Mouse (Mus musculus) embryonic facial prominence, embryonic 13.5 days (tissue): Measurements from ENCODE around the gene Eif2d. TPM values are rescaled to one million over a fixed set of nuclear protein-coding genes. Genes with fewer than 3 reads are reported as not detected.

Experiments
- ATAC-seq: fragments of 200-750 bp; cut with Nextera tagmentation; 2 replicates; pipeline ENCODE4 v1.8.0; 2017; ENCODE audit warnings: low read depth; ENCODE audit not compliant: insufficient number of reproducible peaks, insufficient read depth, low FRiP score, low TSS enrichment
- H3K27ac ChIP-seq: fragments of 300-500 bp; sonication (generic); 2 replicates; pipeline ENCODE4 v1.5.1; 2015; ENCODE audit warnings: moderate library complexity, mild to moderate bottlenecking, inconsistent platforms
- H3K27me3 ChIP-seq: fragments of 300-500 bp; sonication (generic); 2 replicates; pipeline ENCODE4 v1.6.1; 2015; ENCODE audit warnings: mild to moderate bottlenecking, inconsistent platforms
- H3K36me3 ChIP-seq: fragments of 300-500 bp; sonication (generic); 2 replicates; pipeline ENCODE4 v1.6.1; 2015; ENCODE audit warnings: mild to moderate bottlenecking, inconsistent platforms
- H3K4me1 ChIP-seq: fragments of 300-500 bp; sonication (generic); 2 replicates; pipeline ENCODE4 v1.6.1; 2015; ENCODE audit warnings: inconsistent platforms
- H3K4me2 ChIP-seq: fragments of 300-500 bp; sonication (generic); 2 replicates; pipeline ENCODE4 v1.6.1; 2015; ENCODE audit warnings: moderate library complexity, mild to moderate bottlenecking, inconsistent platforms
- H3K4me3 ChIP-seq: fragments of 300-500 bp; sonication (generic); 2 replicates; pipeline ENCODE4 v1.5.1; 2015; ENCODE audit warnings: mild to moderate bottlenecking, inconsistent platforms
- H3K9ac ChIP-seq: fragments of 300-500 bp; sonication (generic); 2 replicates; pipeline ENCODE4 v1.6.1; 2015; ENCODE audit warnings: mild to moderate bottlenecking, inconsistent platforms
- H3K9me3 ChIP-seq: fragments of 300-500 bp; sonication (generic); 2 replicates; pipeline ENCODE4 v1.6.1; 2016; ENCODE audit warnings: inconsistent platforms
- WGBS: fragments of 180-500 bp; shearing (Covaris S2); methylation state at CpG from one replicate; pipeline ENCODE4 v1.1.7; 2015; ENCODE audit warnings: mixed read lengths; 5-methylcytosine and 5-hydroxymethylcytosine counted together
- polyA plus RNA-seq: library from polyadenylated mRNA; unstranded; fragments of >200 nt; fragmentation: Nextera tagmentation; extraction: Ambion mirVana; gene quantifications from 2 replicates; pipeline ENCODE4 v1.2.1, GENCODE M21; 2015

The Eif2d gene
- polyA plus RNA-seq, 1 experiment from 2014 or later: 68.7 TPM

DNA sequence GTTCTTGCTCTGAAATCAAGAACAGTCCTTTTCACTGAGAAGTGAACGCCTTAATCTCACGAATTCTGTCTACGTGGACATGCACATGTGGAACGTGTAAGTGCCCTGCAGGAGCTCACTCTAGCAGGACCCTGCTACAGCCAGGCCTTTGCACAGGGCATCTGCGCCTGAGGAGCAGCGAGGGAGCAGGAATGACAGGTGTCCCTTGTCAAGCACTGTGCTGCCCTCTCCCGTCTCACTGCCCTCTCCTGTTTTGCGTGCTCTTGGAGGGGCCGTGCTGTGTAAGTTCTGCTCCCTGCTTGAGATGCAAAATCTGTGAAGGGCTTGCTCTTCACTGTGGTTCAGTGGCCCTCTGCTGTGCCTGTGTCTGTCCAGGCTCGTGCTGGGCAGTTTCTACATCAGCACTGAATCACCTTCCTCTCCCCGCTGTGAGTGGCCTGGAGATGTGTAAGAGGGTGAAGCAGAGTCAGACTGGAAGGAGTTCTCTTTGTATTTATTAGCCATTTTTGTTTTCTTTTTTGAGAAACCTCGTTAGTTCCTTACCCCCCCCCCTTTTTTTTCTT is 21.4 kb downstream of the Eif2d start:
- peaks cover 94% of the 10 kb centered on the region for H3K36me3 ChIP-seq
- no peaks in the 10 kb centered on the region for H3K27me3 ChIP-seq
- H3K27ac ChIP-seq: no peak overlapping the region
- H3K4me1 ChIP-seq: no peaks in the 10 kb centered on the region
- H3K9me3 ChIP-seq: no peaks in the 10 kb centered on the region
- no peak overlapping the region for H3K4me2 ChIP-seq
- no peak overlapping the region for H3K4me3 ChIP-seq
- H3K9ac ChIP-seq: no peak overlapping the region
- no peak for ATAC-seq
- 86% methylated on average over 12 of the region's 12 CpGs for WGBS

DNA sequence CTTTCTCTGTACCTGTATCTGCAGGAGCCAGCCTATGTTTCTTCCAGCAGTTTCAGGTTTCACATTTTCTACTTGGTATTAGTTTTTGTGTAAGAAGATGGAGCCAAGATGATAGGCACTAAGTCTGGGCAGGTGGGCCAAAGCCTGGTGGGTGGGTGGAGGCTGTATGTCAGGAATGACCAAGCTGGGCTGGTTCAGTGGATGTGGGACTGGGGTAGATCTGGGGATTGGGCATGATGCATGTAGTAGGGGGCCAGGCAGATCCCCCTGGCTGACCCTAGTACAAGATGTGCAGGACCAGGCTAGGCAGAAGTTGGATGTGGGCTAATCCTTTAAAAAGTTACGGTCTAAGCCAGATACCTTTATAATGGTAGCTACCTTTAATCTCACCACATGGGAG is 22.2 kb downstream of the Eif2d start:
- no peaks in the 10 kb centered on the region for H3K9me3 ChIP-seq
- H3K4me1 ChIP-seq: no peaks in the 10 kb centered on the region
- H3K36me3 ChIP-seq: peaks cover 92% of the 10 kb centered on the region
- ATAC-seq: no peak
- no peak overlapping the region for H3K4me3 ChIP-seq
- no peak overlapping the region for H3K27ac ChIP-seq
- no peaks in the 10 kb centered on the region for H3K27me3 ChIP-seq
- no peak overlapping the region for H3K4me2 ChIP-seq
- no peak overlapping the region for H3K9ac ChIP-seq
- WGBS: 96% methylated on average over 1 of the region's 1 CpGs

DNA sequence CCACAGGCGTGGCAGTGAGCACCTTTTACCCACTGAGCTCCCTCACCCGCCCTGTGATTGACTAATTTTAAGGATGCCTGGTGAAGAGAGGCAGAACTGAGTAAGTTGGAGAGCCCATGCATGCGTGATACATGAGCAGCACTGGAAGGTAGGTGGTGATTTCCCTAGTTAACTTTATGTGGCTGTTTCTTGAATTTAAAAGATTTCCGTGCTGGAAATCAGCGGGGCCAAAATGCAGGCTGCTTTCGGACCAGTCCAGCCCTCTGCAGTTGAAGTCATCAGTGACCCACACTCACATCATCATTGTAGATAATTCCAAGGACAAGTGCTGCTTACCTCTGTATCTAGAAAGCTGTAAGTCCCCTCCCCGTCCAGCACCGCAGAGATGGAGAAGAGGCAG is 22.8 kb downstream of the Eif2d start:
- Histone ChIP-seq H3K4me1 (no peaks in the 10 kb centered on the region), H3K4me2 (no peak overlapping the region), H3K27me3 (no peaks in the 10 kb centered on the region), H3K27ac (no peak overlapping the region), H3K36me3 (peaks cover 92% of the 10 kb centered on the region), H3K9me3 (no peaks in the 10 kb centered on the region), H3K9ac (no peak overlapping the region), H3K4me3 (no peak overlapping the region)
- WGBS: 93% methylated on average over 8 of the region's 8 CpGs
- no peak for ATAC-seq

DNA sequence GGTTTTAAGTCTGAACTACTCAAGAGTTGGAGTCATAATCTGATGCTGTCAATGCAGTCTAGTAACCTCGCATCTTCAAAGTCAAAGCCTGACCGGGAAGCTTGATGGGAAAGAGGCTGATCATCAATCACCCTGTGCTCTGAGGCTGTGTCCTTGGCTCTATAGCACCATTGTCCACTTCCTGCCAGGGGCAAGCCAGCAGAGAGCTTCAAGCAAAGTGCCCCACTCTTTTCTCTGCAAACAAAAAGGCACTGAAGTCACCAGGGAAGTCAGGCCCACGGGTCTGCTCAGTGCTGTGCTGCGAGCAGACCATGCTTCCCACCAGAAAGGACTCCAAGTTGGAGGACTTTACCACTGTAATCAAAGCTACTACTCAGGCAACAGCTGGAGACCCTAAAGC is 24.3 kb downstream of the Eif2d start:
- WGBS: 70% methylated on average over 4 of the region's 4 CpGs
- no peaks in the 10 kb centered on the region for H3K27me3 ChIP-seq
- ATAC-seq: no peak
- no peak overlapping the region for H3K27ac ChIP-seq
- no peak overlapping the region for H3K4me3 ChIP-seq
- H3K4me2 ChIP-seq: no peak overlapping the region
- no peaks in the 10 kb centered on the region for H3K9me3 ChIP-seq
- H3K4me1 ChIP-seq: no peaks in the 10 kb centered on the region
- H3K36me3 ChIP-seq: peaks cover 81% of the 10 kb centered on the region
- no peak overlapping the region for H3K9ac ChIP-seq

DNA sequence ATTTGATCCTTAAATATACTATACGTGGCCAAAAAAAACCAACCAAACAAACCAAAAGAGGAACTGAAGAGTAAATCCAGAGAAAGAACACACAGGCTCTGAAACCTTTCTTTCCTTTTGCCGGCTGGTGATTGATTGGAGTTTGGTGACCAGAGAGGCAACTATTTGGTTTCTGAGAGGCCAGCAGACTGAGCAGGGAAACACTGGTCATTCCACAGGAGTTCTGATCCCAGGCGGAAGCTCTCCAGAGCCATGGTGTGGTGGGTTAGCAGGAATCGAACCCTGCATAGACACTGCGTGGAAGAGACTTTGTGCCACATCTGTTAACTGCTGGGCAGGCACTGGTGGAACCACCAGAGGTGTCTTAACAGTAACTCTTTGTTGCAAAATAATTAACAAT is 25.1 kb downstream of the Eif2d start:
- H3K36me3 ChIP-seq: peaks cover 73% of the 10 kb centered on the region
- H3K27me3 ChIP-seq: no peaks in the 10 kb centered on the region
- no peak overlapping the region for H3K4me2 ChIP-seq
- H3K4me3 ChIP-seq: no peak overlapping the region
- no peak overlapping the region for H3K27ac ChIP-seq
- H3K4me1 ChIP-seq: no peaks in the 10 kb centered on the region
- H3K9me3 ChIP-seq: no peaks in the 10 kb centered on the region
- no peak overlapping the region for H3K9ac ChIP-seq
- no peak for ATAC-seq
- WGBS: 72% methylated on average over 5 of the region's 5 CpGs

DNA sequence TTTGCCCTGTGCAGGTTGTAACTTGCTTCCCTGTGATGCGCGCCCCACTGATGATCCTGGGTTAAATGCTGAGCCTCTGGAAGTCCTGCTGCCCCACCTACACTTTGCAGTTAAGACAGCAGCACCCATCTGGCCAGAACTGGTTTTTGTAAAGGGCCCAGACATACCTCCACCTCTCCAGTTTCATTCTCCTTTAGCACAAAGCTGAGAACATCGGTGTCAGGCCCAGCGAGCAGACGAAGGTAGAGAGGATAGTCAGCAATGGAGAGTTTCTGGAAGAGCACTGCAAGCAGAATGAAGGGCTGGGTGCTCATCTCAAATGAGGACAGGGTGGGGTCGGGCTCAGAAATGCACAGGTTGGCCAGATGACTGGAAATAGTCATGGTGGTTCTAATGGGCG is 27.4 kb downstream of the Eif2d start:
- 87% methylated on average over 7 of the region's 7 CpGs for WGBS
- Histone ChIP-seq H3K4me2 (no peak overlapping the region), H3K27ac (no peak overlapping the region), H3K9me3 (no peaks in the 10 kb centered on the region), H3K27me3 (no peaks in the 10 kb centered on the region), H3K36me3 (peaks cover 50% of the 10 kb centered on the region), H3K4me1 (peaks cover 3% of the 10 kb centered on the region; the same call in 1 of the 2 replicates), H3K4me3 (no peak overlapping the region), H3K9ac (no peak overlapping the region)
- no peak for ATAC-seq

DNA sequence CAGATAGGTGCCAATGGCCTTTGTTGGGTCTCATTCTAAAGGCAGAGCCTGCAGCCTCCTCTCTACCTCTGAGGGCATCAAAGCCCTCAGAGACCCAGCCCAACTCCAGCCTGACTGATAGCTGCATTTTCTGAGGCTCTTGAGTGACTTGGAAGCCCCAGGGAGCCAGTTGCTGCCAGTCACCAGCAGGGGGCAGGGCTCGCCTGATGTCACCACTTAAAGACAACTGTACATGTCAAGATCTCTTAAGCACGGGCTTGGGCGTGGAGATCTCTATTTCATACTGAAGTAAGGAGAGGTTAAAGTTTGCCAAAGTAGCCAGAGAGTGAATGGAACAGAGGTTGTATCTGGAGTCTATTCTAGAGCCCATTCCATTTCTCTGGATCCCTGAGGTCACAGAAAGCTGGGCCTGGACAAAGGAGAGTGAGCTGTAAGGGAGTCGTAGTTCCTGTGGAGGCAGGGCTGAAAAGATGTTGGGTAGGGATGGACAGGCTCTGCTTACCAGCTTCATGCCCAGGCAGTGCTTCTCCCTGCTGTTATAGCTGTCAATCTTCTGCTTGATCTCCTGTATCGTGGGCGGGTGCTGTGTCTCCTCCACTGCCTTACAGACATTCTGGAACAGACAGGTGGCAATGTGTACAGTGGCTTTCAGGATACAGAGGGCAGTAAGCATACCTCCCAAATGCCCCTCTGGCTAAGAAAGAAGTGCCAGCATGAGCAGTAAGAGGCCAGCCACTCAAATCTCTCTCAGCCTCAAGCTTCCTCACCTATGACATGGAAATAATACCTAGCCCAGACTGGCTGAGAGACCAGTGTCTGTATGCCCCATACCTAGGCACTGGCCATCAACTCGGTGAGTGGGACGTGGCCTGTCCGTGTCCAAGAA is 28.9 kb downstream of the Eif2d start:
- Histone ChIP-seq H3K27ac (no peak overlapping the region), H3K9me3 (no peaks in the 10 kb centered on the region), H3K36me3 (peaks cover 36% of the 10 kb centered on the region), H3K27me3 (no peaks in the 10 kb centered on the region), H3K4me1 (peaks cover 3% of the 10 kb centered on the region; the same call in 1 of the 2 replicates), H3K4me3 (no peak overlapping the region), H3K9ac (no peak overlapping the region), H3K4me2 (no peak overlapping the region)
- WGBS: 68% methylated on average over 9 of the region's 9 CpGs
- ATAC-seq: no peak

DNA sequence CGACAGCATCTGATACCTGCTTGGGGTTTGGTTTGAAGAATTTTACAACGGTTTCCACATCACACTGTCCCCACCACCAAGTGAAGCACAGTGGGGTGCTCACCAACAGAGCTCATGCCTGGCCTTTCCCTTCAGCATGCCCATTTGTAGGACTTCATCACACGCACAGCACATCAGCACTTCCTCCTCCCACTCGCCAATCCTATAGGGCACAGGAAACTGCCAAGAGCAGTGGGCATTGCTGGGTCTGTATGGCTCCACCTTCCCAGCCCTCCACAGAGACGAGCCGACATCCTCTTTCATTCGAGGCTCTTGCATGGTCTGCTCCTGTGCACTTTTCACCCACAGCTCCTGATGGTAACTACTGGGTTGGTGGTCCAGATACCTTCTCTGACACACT is 30.2 kb downstream of the Eif2d start:
- no peak overlapping the region for H3K4me3 ChIP-seq
- H3K4me1 ChIP-seq: peaks cover 3% of the 10 kb centered on the region; the same call in 1 of the 2 replicates
- peaks cover 23% of the 10 kb centered on the region for H3K36me3 ChIP-seq
- no peak overlapping the region for H3K27ac ChIP-seq
- H3K9me3 ChIP-seq: no peaks in the 10 kb centered on the region
- 87% methylated on average over 7 of the region's 7 CpGs for whole genome bisulfite sequencing
- H3K9ac ChIP-seq: no peak overlapping the region
- H3K27me3 ChIP-seq: no peaks in the 10 kb centered on the region
- no peak overlapping the region for H3K4me2 ChIP-seq
- ATAC-seq: no peak

DNA sequence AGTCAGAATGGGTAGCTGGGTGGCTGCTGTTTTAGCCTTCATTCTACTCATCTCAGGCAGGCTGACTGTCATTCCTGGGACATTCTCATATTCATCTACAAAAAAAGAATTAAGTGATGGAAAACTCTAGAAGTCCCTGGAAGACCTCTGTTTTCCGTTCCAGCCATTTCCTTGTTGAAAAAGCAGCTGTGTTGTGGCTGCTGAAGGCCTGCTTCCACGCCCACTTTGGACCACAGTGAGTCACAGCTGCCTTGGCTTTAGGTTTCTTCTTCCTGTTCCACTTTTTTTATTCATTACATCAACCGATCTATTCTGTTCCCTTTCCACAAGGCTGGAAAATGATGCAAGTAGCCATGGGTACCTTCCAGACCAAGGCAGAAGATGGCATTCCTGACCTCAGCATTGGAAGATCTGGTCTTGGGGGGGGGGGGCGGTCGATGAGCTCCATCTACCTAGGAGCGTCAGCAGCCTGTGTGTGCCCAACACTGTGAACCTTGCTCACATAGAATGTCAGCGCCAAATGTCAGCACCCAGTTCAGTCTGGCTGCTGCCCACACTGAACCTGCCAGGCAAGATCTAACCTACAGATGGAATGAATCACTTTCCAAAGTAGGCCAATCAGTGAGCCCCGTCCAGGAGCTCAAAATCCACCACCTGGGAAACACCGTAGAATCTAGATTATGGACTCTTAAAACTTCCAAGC is 31.4 kb downstream of the Eif2d start:
- Histone ChIP-seq H3K27ac (no peak overlapping the region), H3K4me2 (no peak overlapping the region), H3K9me3 (no peaks in the 10 kb centered on the region), H3K27me3 (no peaks in the 10 kb centered on the region), H3K4me1 (peaks cover 3% of the 10 kb centered on the region; the same call in 1 of the 2 replicates), H3K36me3 (peaks cover 16% of the 10 kb centered on the region), H3K9ac (no peak overlapping the region), H3K4me3 (no peak overlapping the region)
- WGBS: 66% methylated on average over 9 of the region's 9 CpGs
- no peak for ATAC-seq

DNA sequence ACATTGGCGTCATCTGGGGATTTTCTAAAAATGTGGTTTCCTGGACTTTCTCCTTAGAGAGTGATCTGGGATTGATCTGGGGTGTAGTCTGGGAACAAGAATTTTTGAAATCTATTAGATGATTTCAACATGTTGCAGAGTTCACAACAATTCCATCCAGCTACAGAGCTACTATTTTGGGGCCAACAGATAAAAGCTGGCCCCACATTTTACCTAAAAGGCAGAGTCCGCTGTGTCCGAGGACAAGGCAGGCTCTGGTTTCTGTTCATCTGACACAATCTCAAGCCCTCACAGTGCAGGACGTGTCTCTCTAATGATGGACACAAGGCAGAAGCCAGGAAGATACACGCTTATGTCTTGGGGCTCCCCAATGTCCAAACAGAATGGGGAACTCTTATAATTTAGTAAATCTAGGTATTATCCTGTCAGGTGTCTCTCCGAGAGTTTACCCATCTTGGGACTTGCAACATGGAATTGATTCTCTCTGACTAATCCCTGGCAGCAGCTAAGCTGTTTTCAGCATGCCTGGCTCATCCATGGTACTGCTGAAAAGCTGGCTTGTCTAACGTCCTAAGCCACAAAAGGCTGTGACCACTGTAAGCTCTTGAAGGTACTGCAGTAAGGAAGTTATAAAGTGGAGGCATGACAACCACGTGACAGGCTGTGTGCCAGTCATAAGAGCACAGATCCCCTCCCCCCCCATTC is 32.1 kb downstream of the Eif2d start:
- H3K9me3 ChIP-seq: no peaks in the 10 kb centered on the region
- H3K9ac ChIP-seq: no peak overlapping the region
- no peak overlapping the region for H3K27ac ChIP-seq
- H3K27me3 ChIP-seq: no peaks in the 10 kb centered on the region
- H3K4me2 ChIP-seq: no peak overlapping the region
- no peak for ATAC-seq
- H3K4me1 ChIP-seq: peaks cover 3% of the 10 kb centered on the region; the same call in 1 of the 2 replicates
- H3K4me3 ChIP-seq: no peak overlapping the region
- WGBS: 69% methylated on average over 8 of the region's 8 CpGs
- peaks cover 10% of the 10 kb centered on the region; the same call in 1 of the 2 replicates for H3K36me3 ChIP-seq

DNA sequence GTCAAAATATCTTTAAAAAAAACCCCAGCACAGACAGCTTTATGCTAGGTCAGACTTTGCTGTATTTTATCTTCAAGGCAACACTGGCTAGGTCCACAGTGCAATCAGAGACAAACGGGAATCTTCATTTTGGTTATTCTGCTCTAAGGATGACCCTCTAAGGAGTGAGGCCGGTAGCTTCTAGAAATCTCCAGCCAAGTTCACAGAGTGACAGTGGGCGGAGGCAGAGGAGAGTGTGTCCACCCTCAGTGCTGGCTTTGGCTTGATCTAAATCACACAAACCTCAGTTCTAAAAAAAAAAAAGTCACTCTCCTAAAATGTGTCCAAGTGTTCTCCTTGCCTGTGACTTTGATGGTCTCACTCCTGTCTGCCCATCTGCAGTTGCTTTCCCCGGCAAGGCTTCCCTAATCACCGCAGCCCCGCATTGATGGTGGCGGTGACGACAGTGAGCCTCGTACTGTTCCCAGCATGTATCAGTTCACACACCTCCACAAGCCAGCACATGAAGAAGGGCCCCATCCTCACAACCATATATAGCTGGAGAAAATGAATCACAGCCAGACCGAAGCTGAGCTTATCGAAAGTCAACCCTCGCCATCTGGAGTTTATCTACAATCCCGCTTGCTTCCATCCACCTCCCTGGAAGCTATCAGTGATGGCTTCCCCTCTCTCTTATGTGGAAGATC is 33.0 kb downstream of the Eif2d start:
- Histone ChIP-seq H3K4me3 (no peak overlapping the region), H3K36me3 (0 out of 2 replicates have a peak, but pooled peaks cover 2% of the 10 kb centered on the region), H3K9me3 (no peaks in the 10 kb centered on the region), H3K9ac (no peak overlapping the region), H3K27me3 (no peaks in the 10 kb centered on the region), H3K27ac (no peak overlapping the region), H3K4me2 (no peak overlapping the region), H3K4me1 (peaks cover 3% of the 10 kb centered on the region; the same call in 1 of the 2 replicates)
- ATAC-seq: no peak
- WGBS: 69% methylated on average over 13 of the region's 13 CpGs
